Mouse (Mus musculus): ENCODE measurements around the gene Dars.
A peak's percentile ranks its signal among the peaks of the same experiment; 100 is the strongest.

The Dars gene

DNA sequence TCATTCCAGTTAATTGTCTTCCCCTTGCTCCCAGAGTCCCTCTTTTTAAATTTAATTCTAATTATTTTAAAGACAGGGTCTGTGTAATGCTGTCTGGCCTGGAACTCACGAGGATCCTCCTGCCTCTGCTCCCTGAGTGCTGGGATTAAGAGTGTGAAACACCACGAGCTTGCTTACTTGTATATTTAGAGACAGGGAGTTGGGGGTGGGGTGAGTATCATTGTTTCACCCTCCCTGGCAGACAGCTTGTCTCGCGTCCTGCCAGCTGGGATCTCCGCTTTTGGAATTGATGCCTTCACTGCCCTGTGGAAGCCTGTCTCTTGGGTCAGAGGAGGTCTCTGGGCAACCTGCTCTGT, 343 bp upstream of the Dars start:
- DNase-seq (ENCODE audit: low read depth, low spot score) = no peak

DNA sequence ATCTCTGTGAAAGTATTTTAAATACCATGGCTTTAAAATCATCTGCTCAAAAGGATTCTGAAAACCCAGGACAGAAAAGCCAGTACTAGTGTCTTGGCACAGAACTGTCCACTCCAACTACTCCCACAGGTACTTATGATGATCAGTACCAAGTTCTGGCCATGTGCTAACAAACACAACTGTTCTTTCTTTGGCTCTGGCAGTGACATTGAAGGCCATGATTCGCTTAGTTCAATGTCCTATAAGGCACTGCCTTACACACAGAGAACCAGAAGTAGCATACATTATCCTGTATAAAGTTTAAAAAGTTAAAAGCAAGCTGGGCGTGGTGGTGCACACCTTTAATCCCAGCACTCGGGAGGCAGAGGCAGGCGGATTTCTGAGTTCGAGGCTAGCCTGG, 6.0 kb downstream of the Dars start:
- no peak for DNase-seq (ENCODE audit: low read depth, low spot score)

- no peak for DNase-seq (ENCODE audit: low read depth, low spot score)
These were observed 10.3 kb downstream of the Dars start for GRCm38 (mm10) chr1:128406846-128407245.

DNA sequence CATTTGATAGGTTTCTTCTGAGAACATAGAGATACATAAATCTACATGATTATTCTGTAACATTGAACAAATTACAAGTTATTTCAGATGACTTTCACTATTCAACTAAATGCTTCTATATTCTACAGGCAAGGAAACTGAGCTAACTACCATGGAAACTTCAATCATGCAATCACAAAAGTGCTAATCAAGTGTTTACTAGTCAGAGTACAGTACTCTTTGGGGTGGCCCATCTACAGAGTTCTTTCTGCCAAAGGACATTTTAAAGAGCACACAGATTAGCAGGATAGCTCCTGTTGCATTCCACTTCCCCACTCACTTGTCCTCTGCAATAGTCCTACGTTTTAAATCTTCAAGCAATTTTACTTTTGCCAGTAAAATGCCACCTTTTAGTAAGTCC, 11.5 kb downstream of the Dars start:
- DNase-seq (ENCODE audit: low read depth, low spot score) = no peak

GRCm38 (mm10) chr1:128405041-128405481, 12.1 kb downstream of the Dars start:
- DNase-seq (ENCODE audit: low read depth, low spot score) = no peak

DNA sequence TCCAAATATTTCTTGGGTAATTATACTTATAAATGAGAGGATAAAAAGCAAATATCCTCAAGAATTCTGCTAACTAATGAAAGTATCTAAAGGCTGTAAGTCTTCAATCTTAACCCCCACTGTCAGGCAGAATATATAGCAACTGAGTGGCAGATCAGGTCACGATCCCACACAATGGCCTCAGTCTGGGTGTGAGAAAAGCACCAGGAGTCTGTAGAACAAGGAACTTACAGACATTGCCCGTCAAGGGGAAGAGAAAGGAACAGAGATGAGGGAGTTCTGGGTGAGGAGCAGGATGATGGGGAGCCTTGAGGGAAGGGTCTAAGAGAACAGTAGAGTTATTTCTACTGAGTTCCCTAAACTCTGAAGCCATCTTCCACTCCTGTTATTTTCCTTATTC, 16.2 kb downstream of the Dars start:
- no peak for DNase-seq (ENCODE audit: low read depth, low spot score)

DNA sequence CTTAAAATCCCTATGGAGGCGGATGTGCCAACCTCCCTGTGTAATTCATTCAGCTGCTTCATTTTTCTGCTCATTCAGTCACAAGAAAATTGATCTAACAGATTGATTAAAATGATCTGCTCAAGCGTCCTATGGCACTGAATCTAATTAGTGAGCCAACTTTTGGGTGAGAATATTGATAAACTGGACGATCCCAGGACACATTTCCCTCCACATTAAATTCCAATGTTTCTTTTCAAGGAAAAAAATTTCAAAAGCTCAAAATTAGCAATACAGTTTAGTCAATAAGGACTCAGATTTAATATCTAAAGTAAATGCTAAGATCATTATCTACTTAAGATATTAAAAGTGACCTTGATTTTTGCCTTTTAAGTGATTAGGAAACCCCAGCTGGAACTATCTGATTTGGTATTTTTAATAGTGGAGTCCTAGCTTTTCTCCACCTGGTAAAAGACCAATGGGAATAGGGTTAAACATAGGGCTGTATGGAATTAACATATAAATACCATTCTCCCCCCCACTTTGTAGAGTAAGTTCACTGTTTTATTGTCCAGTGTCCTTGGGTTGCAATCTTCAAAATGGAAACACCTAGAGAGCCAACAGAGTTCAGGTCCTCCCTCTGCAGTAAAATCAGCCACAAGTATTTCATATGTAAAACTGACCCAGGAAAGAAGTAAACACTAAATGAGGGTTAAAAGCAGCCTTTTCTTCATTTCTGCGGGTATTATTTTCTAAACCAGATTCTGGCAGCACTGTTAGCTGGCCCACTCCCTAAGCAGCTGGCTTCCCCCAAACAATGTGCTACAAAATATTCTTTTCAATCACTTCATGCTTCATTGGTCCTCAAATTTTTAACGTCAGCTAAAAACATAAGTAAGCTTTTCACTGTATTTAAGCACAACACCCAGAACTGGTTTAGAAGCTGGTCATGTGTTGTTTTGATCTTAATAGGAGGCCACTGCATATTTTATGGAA, 16.9 kb downstream of the Dars start:
- DNase-seq (ENCODE audit: low read depth, low spot score) = no peak

DNA sequence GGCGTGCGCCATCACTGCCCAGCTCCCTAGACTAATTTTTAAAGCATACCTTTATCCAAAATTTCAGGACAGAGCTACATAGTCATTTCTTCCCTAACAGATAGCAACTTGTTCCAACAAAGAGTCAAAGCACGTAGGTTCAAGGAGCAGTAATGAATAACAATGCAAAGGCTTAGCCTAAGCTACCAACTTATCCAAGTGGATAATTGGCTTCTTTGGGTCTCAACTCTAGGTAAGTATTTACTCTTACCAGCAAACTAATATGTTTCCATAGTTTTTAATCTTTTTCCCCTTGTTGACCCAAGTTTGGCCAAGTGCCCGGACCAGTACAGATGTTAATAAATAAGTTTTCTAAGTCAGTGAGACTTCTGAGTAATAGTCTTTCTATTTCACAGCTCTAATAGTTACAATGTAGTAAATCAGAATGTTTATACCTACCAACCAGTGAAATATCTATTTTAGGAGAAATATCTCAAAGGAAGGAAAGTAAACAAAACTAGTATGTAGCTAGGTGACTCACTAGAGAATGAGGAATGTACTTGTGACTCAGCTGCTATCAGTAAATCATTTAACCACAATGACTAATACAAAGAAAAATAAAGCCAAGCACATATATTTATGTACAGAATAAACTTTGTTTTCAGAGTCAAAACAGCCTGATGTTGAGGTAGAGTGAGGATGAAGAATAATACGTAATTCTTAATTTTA, 18.3 kb downstream of the Dars start:
- peak; percentile 90 for DNase-seq (ENCODE audit: low read depth, low spot score)

GRCm38 (mm10) chr1:128394657-128395056, 22.5 kb downstream of the Dars start:
- no peak for DNase-seq (ENCODE audit: low read depth, low spot score)

DNA sequence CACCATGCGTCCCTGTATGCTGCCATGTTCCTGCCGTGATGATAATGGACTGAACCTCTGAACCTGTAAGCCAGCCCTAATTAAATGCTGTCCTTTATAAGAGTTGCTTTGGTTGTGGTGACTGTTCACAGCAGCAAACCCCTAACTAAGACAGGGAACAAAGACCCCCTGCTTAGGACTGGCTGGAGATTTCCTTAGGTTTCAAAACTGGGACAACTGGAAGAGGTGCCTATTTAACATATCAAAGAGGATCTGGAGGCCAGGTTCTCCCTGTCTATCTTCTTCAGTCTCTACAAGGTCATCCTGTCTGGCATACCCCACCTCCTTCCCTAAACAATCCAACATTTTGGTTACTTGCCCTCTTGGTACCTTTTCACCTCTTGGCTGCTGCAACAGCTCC, 24.8 kb downstream of the Dars start:
- DNase-seq (ENCODE audit: low read depth, low spot score) = no peak

DNA sequence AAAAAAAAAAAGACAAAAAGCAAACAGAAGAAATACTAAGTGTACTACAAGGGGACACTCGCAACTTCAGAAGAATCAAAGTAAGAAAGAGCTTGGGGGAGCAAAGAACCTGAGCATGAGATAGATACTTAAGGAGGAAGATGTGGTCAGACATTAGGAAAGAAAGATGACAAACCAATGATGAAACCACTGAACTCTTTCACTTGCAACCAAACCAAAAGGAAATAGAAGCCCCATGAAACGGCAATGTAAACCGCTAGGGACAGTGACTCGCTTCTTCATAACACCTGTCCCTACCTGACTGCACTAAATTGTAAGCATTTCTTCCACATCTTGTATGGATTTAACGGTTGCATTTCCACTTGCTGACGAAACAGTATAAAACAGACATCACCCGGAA, 30.7 kb downstream of the Dars start:
- no peak for DNase-seq (ENCODE audit: low read depth, low spot score)

- DNase-seq (ENCODE audit: low read depth, low spot score) = no peak
These were observed 40.3 kb downstream of the Dars start for GRCm38 (mm10) chr1:128376841-128377240.

- peak; percentile 35 for DNase-seq (ENCODE audit: low read depth, low spot score)
These were observed 44.9 kb downstream of the Dars start for GRCm38 (mm10) chr1:128372143-128372860.

DNA sequence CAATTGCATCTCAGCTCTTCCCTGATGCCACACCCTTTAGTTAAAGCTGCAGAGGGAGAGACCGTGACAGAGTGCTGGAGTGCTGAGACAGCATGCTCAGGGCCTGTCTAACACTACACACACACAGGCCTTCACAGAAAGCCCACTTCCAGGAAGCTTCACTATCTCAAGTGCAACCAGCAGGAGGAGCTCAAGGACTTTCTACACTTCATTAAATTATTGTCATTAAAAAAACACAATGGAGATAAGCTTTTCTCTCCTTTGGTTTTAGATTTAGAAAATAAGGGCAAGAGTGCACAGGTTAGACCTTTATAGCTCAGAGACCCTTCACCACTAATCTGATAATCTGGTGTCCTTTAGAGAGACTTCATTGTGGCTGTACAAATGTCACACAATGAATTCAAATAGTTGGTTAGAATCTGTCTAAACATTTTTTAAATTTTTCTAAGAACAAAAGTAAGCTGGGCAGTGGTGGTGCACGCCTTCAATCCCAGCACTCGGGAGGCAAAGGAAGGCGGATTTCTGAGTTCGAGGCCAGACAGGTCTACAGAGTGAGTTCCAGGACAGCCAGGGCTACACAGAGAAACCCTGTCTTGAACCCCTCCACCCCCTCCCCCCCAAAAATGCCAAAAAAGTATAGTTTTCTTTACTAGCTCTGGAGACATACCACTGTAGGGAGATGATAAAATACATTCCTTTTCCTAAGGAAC, 48.3 kb downstream of the Dars start:
- DNase-seq (ENCODE audit: low read depth, low spot score) = peak; percentile 71

DNA sequence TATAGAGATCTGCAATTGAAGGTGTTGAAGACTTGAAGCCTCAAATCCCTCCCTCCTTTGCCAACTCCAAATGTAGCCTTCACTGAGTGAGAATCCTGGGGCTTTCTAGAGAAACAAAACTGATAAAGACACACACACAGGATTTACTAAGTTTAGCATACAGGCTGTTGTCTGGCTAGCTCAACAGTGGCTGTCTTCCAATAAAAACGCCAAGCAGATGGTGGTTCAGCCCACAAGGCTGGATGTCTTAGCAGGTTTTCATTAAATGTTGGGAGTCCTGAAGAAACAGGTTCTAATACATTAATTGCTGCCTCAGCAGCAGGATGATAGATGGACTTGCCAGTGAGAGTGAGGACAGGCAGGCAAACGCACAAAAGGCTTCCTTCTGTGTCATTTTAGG, 56.6 kb downstream of the Dars start:
- peak; percentile 26 for DNase-seq (ENCODE audit: low read depth, low spot score)

DNA sequence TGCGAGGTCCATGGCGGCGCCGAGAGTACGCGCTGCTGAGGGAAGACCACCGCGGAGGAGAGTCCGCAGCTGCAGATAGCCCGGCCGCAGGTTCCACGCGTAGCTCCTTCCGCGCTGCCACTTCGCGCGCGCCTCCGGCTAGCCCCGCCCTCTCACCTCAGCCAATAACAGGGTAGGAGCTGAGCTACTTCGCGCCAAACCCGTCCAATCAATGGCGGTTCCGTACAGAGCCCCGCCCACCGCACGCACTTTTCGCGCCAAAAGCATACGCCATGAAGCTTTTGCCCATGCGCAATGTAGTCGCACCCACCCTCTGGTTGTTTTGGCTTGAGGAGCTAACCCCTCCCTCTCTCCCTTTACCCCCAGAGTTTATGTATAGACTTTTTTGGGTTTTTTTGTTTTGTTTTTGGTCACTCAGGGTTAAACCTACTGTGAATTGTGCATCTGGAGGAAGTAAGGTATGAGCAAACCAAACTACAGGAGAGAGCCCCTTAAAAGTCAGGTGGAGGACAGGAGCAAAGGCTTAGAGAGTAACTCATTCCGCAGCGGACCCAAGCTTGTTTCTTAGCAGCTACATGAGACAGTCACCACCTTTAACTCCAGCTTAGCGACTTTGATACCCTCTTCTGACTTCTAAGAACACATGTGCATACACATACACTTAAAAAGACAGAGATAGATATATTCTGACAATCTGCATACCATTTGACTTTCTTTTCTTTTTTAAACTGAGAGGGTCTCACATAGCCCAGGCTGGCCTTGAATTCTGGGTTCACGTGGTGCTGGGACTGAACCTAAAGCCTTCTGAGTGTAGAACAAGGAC, 57.4 kb downstream of the Dars start, which contains the start of gene Mcm6:
Gene Mcm6, minus strand, starts transcription at position 111 of the 823 bp plus-strand sequence.
- peak; percentile 95 for DNase-seq (ENCODE audit: low read depth, low spot score)

GRCm38 (mm10) chr1:128358916-128359553, 58.1 kb downstream of the Dars start:
- DNase-seq (ENCODE audit: low read depth, low spot score) = peak; percentile 76

- peak; percentile 26 for DNase-seq (ENCODE audit: low read depth, low spot score)
These were observed 58.9 kb downstream of the Dars start for GRCm38 (mm10) chr1:128358276-128358675.

DNA sequence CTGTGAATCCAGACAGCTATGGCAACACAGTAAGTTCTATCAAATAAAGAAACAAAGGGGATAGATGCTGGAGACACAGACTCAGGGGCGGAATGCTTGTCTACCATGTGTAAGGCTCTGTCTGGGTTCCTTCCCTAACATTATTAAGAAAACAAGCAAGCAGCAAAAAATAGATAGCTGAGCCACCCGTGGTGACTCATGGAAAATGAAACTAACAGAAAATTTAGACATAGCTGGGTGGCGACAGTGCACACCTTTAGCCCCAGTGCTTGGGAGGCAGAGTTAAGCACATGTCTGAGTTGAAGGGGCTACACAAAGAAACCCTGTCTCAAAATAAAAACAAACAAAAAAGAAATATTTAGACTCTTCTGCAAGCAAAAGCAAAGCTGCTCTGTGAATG, 59.7 kb downstream of the Dars start:
- DNase-seq (ENCODE audit: low read depth, low spot score) = peak; percentile 62

- DNase-seq (ENCODE audit: low read depth, low spot score) = no peak
These were observed 64.1 kb downstream of the Dars start for GRCm38 (mm10) chr1:128353092-128353491.

Data from 3T3-L1 (cell line).